Mouse (Mus musculus) testis, adult 2 months (tissue): Measurements from ENCODE around the gene Olfr957. TPM values are rescaled to one million over a fixed set of nuclear protein-coding genes. Genes with fewer than 3 reads are reported as not detected.

Experiments used
- H3K27ac ChIP-seq: fragments of 200-500 bp; 2 replicates; pipeline ENCODE4 v1.5.1; 2012; ENCODE audit warnings: low read depth, low read length; ENCODE audit not compliant: control insufficient read depth, insufficient read depth
- H3K27me3 ChIP-seq: fragments of 200-500 bp; 2 replicates; pipeline ENCODE4 v1.6.1; 2012; ENCODE audit warnings: mild to moderate bottlenecking, low read length, moderate library complexity; ENCODE audit not compliant: control insufficient read depth, insufficient read depth
- H3K36me3 ChIP-seq: fragments of 200-500 bp; 2 replicates; pipeline ENCODE4 v1.6.1; 2012; ENCODE audit warnings: mild to moderate bottlenecking, low read length; ENCODE audit not compliant: control insufficient read depth, insufficient read depth
- H3K4me1 ChIP-seq: fragments of 200-500 bp; 2 replicates; pipeline ENCODE4 v1.6.1; 2012; ENCODE audit warnings: low read length; ENCODE audit not compliant: control insufficient read depth, insufficient read depth
- H3K4me3 ChIP-seq: fragments of 200-500 bp; 2 replicates; pipeline ENCODE4 v1.5.1; 2012; ENCODE audit warnings: low read depth, mild to moderate bottlenecking, low read length, moderate library complexity, mixed read lengths; ENCODE audit not compliant: control insufficient read depth
- CTCF ChIP-seq: fragments of 200-500 bp; IDR thresholded peaks from 2 replicates; pipeline ENCODE4 v1.5.1; 2012; ENCODE audit warnings: low read depth, mild to moderate bottlenecking, inconsistent platforms, low read length, moderate library complexity; ENCODE audit not compliant: control insufficient read depth, insufficient read depth, insufficient replicate concordance
- POLR2A ChIP-seq: fragments of 200-500 bp; IDR thresholded peaks from 2 replicates; pipeline ENCODE4 v1.6.1; 2012; ENCODE audit warnings: low read depth, mild to moderate bottlenecking, inconsistent platforms, low read length, moderate library complexity; ENCODE audit not compliant: control insufficient read depth
- polyA plus RNA-seq: library from polyadenylated mRNA; depleted of rRNA; stranded (reverse); fragments of >200 nt; gene quantifications from 2 replicates; pipeline ENCODE4 v1.2.3, GENCODE M21; 2012; rRNA removed

The Olfr957 gene
- polyA plus RNA-seq, 1 experiment: not detected

GRCm38 (mm10) chr9:39509412-39509811 is 6.2 kb downstream of the Olfr957 start:
- Histone ChIP-seq H3K27ac (no peak overlapping the region), H3K4me3 (no peak overlapping the region), H3K27me3 (no peaks in the 10 kb centered on the region), H3K4me1 (no peaks in the 10 kb centered on the region), H3K36me3 (no peaks in the 10 kb centered on the region)
- no peak for TF ChIP-seq CTCF
- TF ChIP-seq POLR2A: no peak

- Histone ChIP-seq H3K27me3 (no peaks in the 10 kb centered on the region), H3K27ac (no peak overlapping the region), H3K36me3 (no peaks in the 10 kb centered on the region), H3K4me1 (no peaks in the 10 kb centered on the region), H3K4me3 (no peak overlapping the region)
- no peak for TF ChIP-seq CTCF
- no peak for TF ChIP-seq POLR2A
These were observed 6.6 kb downstream of the Olfr957 start for GRCm38 (mm10) chr9:39508998-39509397.

- TF ChIP-seq POLR2A: no peak
- no peak for TF ChIP-seq CTCF
- H3K4me1 ChIP-seq: no peaks in the 10 kb centered on the region
- no peaks in the 10 kb centered on the region for H3K27me3 ChIP-seq
These were observed 21.7 kb downstream of the Olfr957 start, which contains the start of gene Olfr44 for GRCm38 (mm10) chr9:39493895-39494294. Olfr44 (minus strand) TSS chr9:39493995.

DNA sequence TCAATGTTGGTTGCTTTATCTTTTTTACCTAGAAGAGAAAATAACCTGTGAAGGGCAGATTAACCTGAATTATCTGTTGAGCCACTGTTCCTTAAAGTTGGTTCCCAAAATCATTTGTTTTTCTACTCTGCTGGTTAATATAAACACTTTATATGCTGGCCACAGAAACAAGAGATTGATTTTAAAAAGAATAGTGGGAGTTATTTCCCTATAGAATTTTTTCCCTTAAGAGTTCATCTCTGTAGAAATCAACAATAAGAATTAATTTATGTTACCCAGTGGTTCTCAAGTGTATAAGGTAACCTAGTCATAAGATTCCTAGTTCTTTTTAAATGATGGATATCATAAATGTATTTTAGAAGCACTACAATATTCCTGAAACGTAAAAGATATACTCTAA is 43.8 kb downstream of the Olfr957 start, which contains the start of gene Olfr955:
TSS of gene Olfr955 (minus strand) at position 101 of the 400 bp plus-strand sequence.
- H3K36me3 ChIP-seq: no peaks in the 10 kb centered on the region
- TF ChIP-seq CTCF (no peak), POLR2A (no peak)
- H3K27ac ChIP-seq: no peak within 1 kb of the TSS
- no peak within 1 kb of the TSS for H3K4me3 ChIP-seq
- no peaks in the 10 kb centered on the region for H3K4me1 ChIP-seq
- no peaks in the 10 kb centered on the region for H3K27me3 ChIP-seq

More at GRCm38 (mm10) chr9:39493895-39494294, 21.7 kb downstream of the Olfr957 start, which contains the start of gene Olfr44:
- Histone ChIP-seq H3K27ac (no peak within 1 kb of the TSS), H3K4me3 (no peak within 1 kb of the TSS), H3K36me3 (no peaks in the 10 kb centered on the region)

Other genes with a start within 250 kb of the Olfr957 start
- not detected in 2 replicates for gene Olfr945, start 239.0 kb downstream of the Olfr957 start, polyA plus RNA-seq
- not detected in 2 replicates for gene Olfr948, start 189.8 kb downstream of the Olfr957 start, polyA plus RNA-seq
- not detected in 2 replicates for gene Olfr951, start 128.4 kb downstream of the Olfr957 start, polyA plus RNA-seq
- not detected in 2 replicates for gene Olfr952, start 88.7 kb downstream of the Olfr957 start, polyA plus RNA-seq
- not detected in 2 replicates for gene Olfr954, start 59.1 kb downstream of the Olfr957 start, polyA plus RNA-seq
- gene Olfr955, start 43.9 kb downstream of the Olfr957 start, polyA plus RNA-seq: not detected in 2 replicates
- not detected in 2 replicates for gene Olfr44, start 21.8 kb downstream of the Olfr957 start, polyA plus RNA-seq
- not detected in 2 replicates for gene Olfr958, start 38.2 kb upstream of the Olfr957 start, polyA plus RNA-seq
- not detected in 2 replicates for gene Olfr959, start 59.8 kb upstream of the Olfr957 start, polyA plus RNA-seq
- 0.05 and 0.13 TPM in 2 replicates for gene AW551984, start 88.6 kb upstream of the Olfr957 start, polyA plus RNA-seq
- not detected in 2 replicates for gene Olfr148, start 94.8 kb upstream of the Olfr957 start, polyA plus RNA-seq
- not detected in 2 replicates for gene Olfr960, start 105.6 kb upstream of the Olfr957 start, polyA plus RNA-seq
- gene Olfr961, start 129.3 kb upstream of the Olfr957 start, polyA plus RNA-seq: 0.10 TPM in 1 of 2 replicates, not detected in the other
- gene Olfr963, start 151.4 kb upstream of the Olfr957 start, polyA plus RNA-seq: not detected in 2 replicates
- gene Olfr149, start 191.3 kb upstream of the Olfr957 start, polyA plus RNA-seq: not detected in 2 replicates
- gene Olfr965, start 195.5 kb upstream of the Olfr957 start, polyA plus RNA-seq: not detected in 2 replicates
- not detected in 2 replicates for gene Olfr150, start 215.2 kb upstream of the Olfr957 start, polyA plus RNA-seq
- gene Olfr967, start 230.4 kb upstream of the Olfr957 start, polyA plus RNA-seq: not detected in 2 replicates